Mouse (Mus musculus) activated CD4-positive, CD25-positive, alpha-beta regulatory T cell, adult 4 months (primary cell): ENCODE results near the gene Rxylt1. TPM values are rescaled to one million over a fixed set of nuclear protein-coding genes. Genes with fewer than 3 reads are reported as not detected.

Source experiments
- ATAC-seq: one replicate; pipeline ENCODE4 v1.8.0; 2017
- polyA plus RNA-seq, 2 experiments: library from polyadenylated mRNA; unstranded; fragments of 100-300 nt; shearing (Covaris generic); gene quantifications; one replicate each; pipeline ENCODE4 v1.2.1; 2017

Gene Rxylt1
- polyA plus RNA-seq, 2 experiments from 2014 or later, result 14.1 to 16.3 TPM

- ATAC-seq, result no peak
Measured at GRCm38 (mm10) chr10:122040372-122040771, 56.8 kb downstream of the Rxylt1 start.

- no peak for ATAC-seq
Measured at GRCm38 (mm10) chr10:122039566-122039965, 57.6 kb downstream of the Rxylt1 start.

- peak; percentile 68 for ATAC-seq
Measured at GRCm38 (mm10) chr10:122038554-122038953, 58.6 kb downstream of the Rxylt1 start.

- no peak for ATAC-seq
Measured at GRCm38 (mm10) chr10:122033271-122033670, 63.9 kb downstream of the Rxylt1 start.

GRCm38 (mm10) chr10:122030420-122030819 lies 66.8 kb downstream of the Rxylt1 start:
- no peak for ATAC-seq

- ATAC-seq, result no peak
Measured at GRCm38 (mm10) chr10:122029738-122030137, 67.4 kb downstream of the Rxylt1 start.

Other genes with a start within 250 kb of the Rxylt1 start
- gene Srgap1, start 50.1 kb downstream of the Rxylt1 start, polyA plus RNA-seq, result under 1 TPM; 0.18 to 0.20 TPM